Mouse (Mus musculus) spleen, postnatal 4 days (tissue): ENCODE results near the gene Fgfr2.

Experiments
- DNase-seq, 2 experiments: peaks; one replicate each; pipeline ENCODE4 v3.0.0; 2022; ENCODE audit warnings: low spot score in 2 of 2

Fgfr2 gene

DNA sequence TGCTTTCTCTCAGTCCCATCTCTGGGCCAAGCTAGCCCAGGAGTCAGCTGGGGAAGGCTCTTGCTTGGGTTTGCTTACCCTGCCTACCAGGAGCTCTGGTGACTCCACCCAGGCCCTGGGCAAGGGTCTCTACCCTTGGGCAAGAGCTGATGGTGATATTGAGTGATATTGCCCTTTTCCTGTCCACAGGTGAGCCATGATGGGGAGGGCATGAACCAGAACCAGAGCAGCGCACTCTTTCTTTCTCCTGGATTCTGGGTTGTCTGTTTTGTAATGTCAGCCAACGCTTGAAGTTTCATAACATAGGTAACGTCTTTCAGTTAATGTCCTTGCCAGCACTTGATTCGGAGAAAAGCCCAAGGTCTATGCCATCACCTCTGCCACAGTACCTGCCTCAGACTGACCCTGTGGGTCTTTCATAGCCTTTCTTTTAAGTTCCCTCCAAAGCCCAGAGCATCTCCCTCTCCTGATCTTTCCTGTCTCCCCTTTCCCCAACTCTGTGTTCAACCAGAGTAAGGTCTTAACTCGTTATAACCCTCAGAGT lies 506.1 kb downstream of the Fgfr2 start:
- no peak for DNase-seq

DNA sequence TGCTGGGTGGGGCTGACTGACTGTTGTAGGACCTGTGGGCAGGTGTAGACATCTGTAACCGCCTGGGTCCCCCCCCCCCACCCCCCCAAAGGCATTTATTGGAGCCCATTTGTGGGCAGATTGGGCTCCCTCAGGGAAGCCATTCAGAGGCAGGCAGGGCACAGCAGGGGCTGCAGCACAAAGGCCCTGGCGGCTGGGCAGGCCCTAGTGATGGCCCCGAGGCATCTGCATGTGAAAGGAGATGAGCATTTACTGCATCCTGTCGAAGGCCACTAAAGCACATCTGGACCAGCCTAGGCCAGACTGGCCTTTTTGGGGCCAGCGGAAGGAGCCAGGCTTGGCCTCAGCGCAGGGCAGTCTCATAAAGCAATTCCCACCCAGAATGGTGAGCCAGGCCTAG lies 506.8 kb downstream of the Fgfr2 start:
- no peak for DNase-seq

DNA sequence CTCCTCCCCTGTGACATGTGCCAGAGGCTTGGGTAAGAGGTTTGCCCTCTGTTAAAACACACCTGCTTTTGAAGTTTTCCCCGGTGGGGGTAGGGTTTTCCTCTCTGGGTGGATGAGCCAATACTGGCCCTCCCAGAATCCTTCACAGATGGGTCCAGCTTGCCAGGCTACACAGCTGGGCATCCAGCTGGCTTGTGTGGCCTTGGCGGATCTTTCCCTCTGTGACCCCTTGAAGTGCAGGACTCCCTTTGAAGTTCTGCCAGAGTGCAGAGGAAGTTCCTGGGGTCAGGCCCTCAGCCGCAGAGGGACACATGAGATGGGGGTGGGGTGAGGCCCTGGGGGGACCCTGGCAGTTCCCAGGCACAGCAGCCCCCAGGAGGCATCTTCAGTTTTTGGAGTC lies 507.8 kb downstream of the Fgfr2 start:
- no peak for DNase-seq

DNA sequence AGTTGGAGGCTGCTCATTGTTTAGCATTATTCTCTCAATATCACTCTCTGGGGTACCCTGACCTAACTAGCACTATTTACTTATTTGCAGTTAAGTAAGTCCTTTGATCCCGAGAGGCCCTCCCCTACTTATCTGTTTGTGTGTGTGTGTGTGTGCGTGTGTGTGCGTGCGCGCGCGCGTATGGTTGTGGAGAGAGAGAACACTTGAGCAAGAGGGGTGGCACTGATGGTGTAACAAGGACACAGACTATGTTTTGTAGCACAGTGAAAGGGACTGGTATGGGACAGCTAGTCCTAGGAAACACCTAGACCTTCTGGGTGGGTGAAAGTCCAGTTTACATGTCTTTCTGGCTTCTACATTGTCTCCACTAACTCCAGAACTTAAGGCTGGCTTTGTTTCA lies 511.6 kb downstream of the Fgfr2 start:
- DNase-seq: no peak

DNA sequence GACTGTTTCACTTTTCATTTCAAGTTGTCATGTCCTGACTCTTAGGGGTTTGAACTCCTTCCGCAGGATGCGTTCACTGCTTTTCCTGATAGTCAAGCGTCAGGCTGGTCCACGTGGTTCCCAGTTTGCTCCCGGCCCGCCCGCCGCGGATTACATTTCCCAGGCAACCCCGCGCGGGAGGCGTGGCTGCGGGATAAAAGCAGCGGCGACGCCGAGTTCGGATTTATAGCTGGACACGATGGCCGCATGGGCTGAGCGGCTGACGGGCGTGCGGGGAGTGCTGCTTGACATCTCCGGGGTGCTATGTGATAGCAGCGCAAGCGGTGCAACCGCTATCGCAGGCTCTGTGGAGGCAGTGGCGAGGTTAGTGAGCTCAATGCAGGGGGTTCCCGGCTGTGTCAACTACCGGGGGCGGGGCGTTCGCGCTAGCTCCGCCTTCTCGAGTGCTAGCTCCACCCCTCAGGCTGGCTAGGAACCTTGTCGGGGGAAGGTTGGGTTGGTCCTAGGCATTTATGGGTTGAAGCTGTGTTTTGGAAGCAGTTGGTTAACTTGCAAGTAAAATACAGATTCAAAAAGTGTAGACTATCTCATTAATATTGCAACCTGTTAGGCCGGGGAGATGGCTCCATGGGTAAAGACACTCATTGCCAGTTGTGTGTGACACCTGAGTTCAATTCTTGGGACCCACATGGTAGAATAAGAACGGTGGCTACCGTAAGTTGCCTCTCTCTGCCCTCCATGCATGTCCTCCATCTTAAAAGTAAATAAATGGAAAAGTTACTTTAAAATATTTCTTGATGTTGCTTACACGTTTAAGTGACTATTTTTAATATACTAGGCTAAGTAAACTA lies 512.5 kb downstream of the Fgfr2 start, which contains the start of gene Lhpp:
Gene Lhpp (plus strand): TSS at position 171 of the 851 bp plus-strand sequence.
- DNase-seq: peak; percentile 76 to 86

DNA sequence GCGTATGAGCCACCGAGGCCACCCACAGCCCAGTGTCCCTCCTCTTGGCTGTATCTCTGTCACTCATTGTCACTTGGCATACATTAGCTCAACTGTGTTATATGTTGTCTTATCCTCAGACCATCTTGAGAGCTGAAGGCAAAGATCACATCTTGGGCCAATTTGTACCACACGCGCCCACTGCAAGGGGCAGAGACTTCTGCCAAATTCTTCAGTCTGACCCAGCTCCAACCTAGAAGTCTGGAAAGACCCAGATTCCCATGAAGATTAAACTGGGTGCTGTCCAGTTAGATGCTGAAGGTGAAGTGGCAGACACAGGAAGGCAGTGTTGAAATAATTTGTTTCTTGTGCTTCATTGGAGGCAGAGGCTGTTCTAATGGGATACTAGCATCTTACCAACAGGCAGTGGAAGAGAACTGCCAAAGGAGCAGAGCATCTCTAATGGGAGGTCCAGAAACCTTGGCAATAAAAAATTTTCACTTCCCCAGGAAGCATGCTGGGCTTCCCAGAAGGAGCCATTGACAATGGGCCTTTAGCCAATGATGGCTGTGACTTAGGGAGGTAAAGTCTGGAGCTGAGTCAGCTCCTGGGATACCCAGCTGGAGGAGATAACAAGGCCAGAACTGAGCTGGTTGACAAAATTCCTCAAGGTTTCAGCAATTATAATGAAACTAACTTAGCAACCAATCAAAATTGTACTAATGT lies 514.7 kb downstream of the Fgfr2 start:
- no peak for DNase-seq

DNA sequence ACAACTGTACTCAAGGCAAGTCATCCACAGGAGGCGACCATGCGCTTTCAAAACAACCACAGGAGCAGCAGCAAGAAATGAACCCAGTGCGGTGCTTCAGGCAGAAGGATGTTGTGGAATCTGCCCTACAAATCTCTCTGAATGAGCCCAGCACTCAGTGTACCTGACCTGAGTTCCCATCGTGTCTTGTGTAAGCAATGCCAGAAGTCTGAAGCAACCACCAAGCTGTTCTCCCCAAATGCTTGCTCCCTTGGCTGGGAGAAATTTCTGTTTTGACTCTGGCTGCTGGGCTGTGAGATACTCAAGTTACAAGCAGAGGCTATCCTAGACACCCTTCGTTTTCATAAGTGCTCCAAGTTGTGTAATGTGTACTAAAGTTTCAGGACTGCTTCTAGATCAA lies 517.5 kb downstream of the Fgfr2 start:
- no peak for DNase-seq

DNA sequence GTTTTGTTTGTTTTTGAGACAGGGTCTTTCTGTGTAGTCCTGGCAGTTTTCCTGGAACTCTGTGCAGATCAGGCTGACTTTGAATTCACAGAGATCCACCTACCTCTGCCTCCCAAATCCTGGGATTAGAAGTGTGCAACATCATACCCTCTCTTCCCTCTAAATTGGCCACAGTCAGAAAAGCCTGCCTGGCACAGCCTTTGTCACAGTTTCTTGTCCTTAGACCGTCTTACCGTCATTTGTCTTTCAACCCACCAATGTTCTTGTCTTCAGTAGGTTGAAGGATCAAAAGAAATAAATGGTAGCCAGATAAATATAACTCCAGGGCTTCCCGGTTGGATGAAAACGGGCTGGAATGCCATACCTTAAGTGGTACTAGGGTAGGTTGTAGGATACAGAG lies 518.4 kb downstream of the Fgfr2 start:
- no peak for DNase-seq

DNA sequence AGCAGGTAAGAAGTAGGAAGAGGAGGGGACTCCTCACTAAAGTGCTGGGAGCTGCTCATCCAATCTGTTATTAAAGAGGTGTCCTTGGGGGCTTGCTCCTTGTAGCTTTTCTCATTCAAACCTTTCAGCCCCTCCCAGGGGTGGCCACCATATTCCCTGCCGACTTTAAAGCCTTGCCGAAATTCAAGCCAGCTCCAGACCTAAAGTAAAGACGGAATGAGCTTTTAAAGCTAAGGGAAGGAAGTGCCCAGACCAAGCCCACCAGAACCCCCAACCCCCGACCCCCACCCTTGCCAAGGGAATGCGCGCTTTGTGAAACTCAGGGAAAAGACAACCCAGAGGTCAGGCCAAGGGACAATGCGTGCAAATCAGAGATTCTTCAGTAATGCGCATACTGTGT lies 522.2 kb downstream of the Fgfr2 start:
- DNase-seq: no peak

DNA sequence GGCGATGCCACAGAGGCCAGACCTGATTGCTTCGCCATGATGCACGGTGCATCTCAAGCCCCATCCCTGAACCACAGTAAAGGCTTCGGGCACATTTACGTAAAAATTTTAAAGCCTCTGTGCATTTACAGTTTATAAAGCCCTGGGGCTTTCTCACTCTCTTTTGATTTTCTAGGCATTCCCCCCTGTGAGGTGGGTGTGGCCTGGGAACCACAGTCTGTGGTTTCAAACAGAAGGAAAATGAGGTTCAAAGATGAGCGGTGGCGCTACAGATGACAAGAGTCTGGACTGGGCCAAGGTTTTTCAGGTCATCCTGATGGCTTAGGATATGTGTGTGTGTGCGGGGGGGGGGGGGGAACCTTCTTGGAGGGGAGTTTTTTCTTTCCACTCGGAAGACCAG lies 523.1 kb downstream of the Fgfr2 start:
- no peak for DNase-seq

DNA sequence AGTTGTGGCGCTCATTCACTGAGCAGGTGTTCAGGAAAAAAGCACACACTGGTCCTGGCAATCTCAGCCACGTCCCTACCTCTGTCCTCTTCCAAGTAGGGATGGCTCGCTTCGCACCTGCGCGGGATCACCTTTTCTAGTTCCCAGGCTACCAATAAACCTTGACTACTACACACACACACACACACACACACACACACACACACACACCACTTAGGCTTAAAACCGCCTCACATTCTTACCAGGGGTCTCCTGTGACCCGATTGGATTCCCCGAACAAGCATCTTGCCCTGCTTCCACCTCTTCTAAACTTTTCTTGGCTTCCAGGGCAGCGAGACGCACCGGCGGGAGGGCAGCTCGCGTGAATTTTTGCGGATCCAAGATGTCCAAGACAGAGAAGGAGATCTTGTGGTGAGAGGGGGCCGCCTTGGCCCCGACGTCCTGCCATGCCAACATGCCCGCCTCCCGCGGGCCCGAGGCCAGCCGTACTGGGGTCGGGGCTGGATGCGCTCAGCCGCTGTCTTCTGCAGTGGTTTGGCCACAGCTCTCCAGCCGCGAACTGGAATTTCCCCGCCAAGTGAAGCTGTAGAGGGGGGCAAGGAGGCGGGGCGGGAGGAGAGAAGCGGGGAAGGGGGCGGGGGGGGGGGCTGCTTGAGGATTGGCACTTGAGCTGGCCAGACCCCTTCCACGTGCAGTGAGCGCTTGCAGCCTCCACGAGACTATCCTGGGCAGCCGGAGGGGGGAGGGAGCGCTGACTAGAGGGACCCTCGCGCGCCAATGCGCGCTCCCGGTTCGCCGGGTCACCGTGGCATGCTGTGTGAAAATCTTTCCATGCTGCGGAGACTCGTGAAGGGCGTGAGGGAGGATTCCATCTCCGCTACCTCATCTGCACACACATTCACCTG lies 523.8 kb downstream of the Fgfr2 start, which contains the start of gene Nkx1-2:
Gene Nkx1-2 (minus strand): TSS at position 567 of the 905 bp plus-strand sequence.
- DNase-seq: no peak

DNA sequence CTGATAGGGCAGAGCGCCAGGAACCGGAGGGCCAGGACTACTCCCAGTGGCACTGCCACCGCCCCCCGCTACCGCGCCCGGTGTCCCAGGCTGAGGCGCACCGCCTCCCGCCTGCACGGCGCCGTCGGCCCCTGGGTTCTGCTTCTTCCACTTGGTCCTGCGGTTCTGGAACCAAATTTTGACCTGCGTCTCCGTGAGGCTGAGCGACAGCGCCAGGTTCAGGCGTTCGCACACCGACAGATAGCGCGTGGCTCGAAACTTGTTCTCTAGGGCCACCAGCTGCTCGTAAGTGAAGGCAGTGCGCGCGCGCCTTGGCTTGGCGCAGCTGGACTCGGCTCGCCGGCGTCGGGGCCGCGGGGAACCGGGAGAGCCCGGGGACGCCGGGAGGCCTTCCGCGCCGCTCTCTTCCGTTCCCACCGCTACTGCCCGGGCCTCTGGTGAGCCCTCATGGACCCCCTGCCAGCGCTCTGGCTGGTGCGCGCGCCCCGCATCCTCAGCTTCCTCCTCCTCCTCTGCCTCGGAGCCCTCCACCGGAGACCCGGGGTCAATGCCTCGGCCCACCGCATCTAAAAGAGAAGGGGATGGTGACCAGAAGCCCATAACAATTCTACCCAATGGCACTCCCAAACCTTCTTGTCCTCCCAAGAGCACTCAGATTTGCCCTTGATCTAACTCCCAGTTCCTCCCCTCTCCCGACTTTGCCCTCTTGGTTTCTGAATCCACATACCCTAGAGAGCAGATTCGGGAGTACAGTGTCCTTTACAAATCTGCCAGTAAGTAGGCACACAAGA lies 525.7 kb downstream of the Fgfr2 start:
- peak in 1 of 2 experiments; percentile 20 for DNase-seq

DNA sequence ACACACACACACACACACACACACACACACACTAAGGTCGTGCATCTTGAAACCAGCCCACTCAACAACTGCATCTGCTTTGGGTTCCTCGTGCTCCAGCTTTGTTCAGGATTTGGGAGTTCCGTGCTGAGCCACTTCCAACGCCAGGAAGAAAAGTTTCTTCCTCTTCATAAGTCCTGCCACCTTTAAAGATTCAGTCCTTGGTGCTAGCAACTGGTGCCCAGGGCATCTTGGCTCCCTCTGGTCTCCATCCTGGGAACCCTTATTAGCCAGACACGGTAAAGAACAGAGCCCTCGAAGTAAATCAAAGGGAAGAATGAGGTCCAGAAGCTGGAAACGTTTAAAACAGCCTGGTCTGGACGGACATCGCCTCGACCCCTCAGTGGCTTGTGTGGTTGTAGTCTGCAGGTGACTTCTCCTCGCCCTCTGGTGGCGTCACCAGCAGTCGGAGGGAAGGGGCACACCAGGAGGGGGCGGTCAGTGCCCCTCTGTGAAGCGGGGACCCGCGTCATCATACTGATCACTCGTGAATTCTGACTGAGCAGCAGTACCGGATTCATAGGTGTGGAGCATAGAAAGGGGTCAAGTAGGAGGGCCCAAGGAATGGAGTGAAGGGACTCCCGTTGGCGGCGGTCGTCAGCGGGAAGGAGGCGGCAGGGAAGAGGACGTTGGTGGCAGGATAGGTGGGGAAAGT lies 526.4 kb downstream of the Fgfr2 start:
- no peak for DNase-seq

DNA sequence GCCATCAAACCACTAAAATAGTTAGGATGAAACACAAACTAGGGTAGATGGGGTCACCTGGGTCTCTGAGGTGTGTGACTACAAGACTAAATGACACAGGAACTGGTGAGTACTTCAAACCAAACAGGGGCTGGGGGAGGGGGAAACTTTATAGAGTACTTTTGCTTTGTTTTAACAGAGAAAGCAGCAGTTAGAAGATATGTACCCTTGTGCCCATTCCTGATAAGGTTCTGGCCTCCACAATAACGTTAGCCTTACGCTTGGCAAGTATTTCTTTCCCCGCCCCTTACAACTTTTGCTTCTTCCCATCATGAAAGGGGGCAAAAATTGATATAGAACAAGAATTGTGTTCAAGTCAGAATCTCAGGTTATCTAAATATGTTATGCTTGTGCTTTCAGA lies 527.4 kb downstream of the Fgfr2 start:
- DNase-seq: no peak

DNA sequence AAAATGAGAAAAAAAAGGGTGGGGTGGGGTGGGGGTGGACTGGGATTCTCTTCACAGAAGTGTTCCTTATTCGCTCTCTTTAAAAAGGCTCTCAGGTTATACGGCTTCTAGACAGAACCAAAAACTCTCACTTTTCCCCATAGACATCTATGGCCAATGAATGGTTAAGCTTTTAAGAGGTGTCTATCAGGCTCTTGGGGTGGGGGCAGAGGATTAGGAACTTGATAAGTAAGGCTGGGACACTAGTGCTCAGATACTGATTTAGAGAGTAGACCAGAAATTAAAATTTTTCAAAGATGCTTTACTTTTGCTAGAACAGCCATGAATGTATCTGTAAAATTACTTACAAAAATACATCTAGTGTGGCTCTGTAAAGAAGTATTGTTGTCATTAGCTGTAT lies 528.8 kb downstream of the Fgfr2 start:
- DNase-seq: no peak

DNA sequence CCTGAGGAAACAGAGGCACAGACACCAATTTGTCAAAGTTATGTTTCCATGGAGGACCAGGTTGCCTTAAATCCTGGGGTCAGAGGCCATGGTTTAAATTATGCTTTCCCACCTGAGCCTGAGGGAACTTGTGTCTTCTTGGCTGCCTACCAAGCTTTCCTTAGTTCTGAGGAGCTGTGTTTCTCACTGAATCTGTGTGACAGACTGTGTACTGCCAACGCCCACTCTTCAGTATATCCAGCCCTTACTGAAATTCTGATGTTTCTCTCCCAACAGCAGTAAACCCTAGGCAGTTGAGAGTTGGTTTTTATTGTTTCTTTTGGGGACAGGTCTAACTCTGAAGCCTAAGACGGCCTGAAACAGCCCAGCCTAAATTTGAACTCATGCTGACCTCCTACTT lies 529.4 kb downstream of the Fgfr2 start:
- DNase-seq: no peak

DNA sequence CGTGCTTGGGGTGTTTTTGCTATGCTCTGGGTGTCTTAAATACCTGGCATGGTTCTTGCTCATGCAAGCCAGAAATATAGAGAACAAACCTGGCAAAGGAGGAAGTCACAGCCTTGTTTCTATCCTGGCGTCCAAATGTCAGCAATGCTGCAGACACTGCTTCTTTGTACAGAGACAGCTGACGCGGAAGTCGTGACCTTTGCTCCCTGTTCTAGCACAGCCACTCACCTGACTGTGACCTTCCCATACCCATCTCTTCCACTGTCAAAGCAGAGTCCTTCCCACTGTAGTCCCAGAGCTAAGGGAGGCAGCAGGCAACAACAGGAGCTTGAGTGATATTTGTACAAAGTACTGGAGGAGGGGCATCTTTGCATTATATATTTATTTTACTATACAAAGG lies 533.5 kb downstream of the Fgfr2 start:
- DNase-seq: no peak

DNA sequence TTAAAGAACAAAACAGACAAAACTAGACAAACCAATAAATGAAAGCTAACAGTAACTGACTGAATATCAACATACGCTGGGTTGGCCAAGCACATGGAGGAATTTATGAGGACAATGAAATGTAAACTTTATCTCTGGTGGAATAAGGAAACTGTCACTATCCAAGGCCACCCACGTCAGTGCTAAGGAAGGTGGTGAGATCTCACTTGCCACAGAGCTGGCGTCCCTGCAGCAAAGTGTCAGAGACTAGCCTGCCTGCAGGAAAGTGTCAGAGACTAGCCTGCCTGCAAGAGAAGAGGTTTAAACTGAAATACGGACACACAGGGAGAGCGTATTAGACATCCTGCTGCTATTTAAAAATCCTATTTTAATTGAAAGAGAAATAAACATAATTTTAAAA lies 536.0 kb downstream of the Fgfr2 start:
- no peak for DNase-seq

DNA sequence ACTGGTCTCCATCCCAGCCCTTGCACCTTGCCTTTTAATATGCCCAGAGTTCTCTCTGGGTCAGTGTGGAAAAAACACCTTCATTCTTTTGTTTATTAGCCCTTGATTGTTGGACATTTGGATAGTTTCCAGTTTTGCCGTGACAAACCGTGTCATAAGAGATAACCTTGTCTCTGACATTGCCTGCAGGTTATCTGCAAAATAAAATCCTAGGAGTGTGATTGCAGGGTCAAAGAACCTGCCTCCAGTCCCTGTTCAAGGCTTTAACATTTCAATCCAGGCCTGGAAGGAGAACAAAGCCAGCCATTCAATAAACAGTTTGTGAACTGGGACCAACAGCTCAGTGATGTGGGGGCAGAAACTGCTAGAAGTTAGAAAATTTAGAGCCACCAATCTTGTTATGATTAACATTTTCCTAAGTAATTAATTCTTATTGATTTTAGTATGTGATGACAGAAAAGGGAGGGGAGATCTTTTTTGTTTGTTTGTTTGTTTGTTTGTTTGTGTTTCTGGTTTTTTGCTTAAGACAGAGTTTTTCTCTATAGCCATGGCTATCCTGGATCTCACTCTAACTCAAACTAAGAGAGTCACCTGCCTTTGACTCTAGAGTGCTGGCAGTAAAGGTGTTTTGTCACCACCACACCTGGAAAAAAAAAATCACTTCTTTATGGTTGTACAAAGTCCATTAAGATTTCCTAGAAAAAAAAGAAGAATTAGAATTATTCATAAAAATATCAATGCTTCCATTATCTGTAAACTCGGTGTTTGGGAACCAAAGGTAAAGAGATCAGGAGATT lies 537.3 kb downstream of the Fgfr2 start:
- DNase-seq: no peak

DNA sequence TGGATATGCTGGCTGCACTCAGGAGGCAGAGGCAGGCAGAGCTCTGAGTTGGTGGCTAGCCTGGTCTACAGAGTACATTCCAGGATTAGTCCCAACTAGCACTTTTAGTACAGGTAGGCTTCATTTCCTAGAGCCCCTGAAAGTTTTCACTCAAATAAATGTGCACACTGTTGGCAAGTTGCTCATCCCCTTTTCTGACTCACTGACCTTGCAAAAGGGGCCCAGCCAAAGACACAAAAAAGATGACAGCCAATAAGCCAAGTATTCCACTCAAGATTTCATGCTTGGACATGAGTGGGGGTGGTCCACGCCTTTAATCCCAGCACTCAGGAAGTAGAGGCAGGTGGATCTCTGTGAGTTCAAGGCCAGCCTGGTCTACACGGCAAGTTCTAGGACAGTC lies 541.7 kb downstream of the Fgfr2 start:
- DNase-seq: no peak
